Mouse (Mus musculus) midbrain, embryonic 12.5 days (tissue): Measurements from ENCODE around the gene Camta2. TPM values are rescaled to one million over a fixed set of nuclear protein-coding genes. Genes with fewer than 3 reads are reported as not detected.

ENCODE experiments used
- ATAC-seq: fragments of 200-750 bp; cut with Nextera tagmentation; 2 replicates; pipeline ENCODE4 v1.8.0; 2017; ENCODE audit warnings: low read depth, moderate TSS enrichment, moderate library complexity; ENCODE audit not compliant: low FRiP score
- H3K27ac ChIP-seq: fragments of 300-500 bp; sonication (generic); replicated peaks from 2 replicates; pipeline ENCODE4 v1.5.1; 2016; ENCODE audit warnings: mild to moderate bottlenecking
- H3K27me3 ChIP-seq: fragments of 300-500 bp; sonication (generic); 2 replicates; pipeline ENCODE4 v1.6.1; 2016; ENCODE audit warnings: mild to moderate bottlenecking
- H3K36me3 ChIP-seq: fragments of 300-500 bp; sonication (generic); 2 replicates; pipeline ENCODE4 v1.6.1; 2016
- H3K4me1 ChIP-seq: fragments of 300-500 bp; sonication (generic); 2 replicates; pipeline ENCODE4 v1.6.1; 2016
- H3K4me2 ChIP-seq: fragments of 300-500 bp; sonication (generic); replicated peaks from 2 replicates; pipeline ENCODE4 v1.6.1; 2016; ENCODE audit warnings: mild to moderate bottlenecking, moderate library complexity
- H3K4me3 ChIP-seq: fragments of 300-500 bp; sonication (generic); 2 replicates; pipeline ENCODE4 v1.5.1; 2016; ENCODE audit warnings: mild to moderate bottlenecking
- H3K9ac ChIP-seq: fragments of 300-500 bp; sonication (generic); replicated peaks from 2 replicates; pipeline ENCODE4 v1.6.1; 2016; ENCODE audit warnings: mild to moderate bottlenecking, moderate library complexity
- H3K9me3 ChIP-seq: fragments of 300-500 bp; sonication (generic); 2 replicates; pipeline ENCODE4 v1.6.1; 2016; ENCODE audit warnings: mild to moderate bottlenecking
- WGBS: fragments of 180-500 bp; shearing (Covaris S2); methylation state at CpG from one replicate; pipeline ENCODE4 v1.1.7; 2016; 5-methylcytosine and 5-hydroxymethylcytosine counted together
- polyA plus RNA-seq: library from polyadenylated mRNA; unstranded; fragments of >200 nt; fragmentation: Nextera tagmentation; extraction: Ambion mirVana; gene quantifications from 2 replicates; pipeline ENCODE4 v1.2.1, GENCODE M21; 2016

Camta2 gene
- polyA plus RNA-seq, 1 experiment from 2014 or later = 13.0 TPM

- H3K4me2 ChIP-seq = no peak overlapping the region
- H3K9ac ChIP-seq = no peak overlapping the region
- no peaks in the 10 kb centered on the region for H3K9me3 ChIP-seq
- peaks cover 26% of the 10 kb centered on the region for H3K4me1 ChIP-seq
- 65% methylated on average over 9 of the region's 9 CpGs for WGBS
- no peak for ATAC-seq
- H3K27ac ChIP-seq = no peak overlapping the region
- H3K36me3 ChIP-seq = peaks cover 25% of the 10 kb centered on the region
- peaks cover 8% of the 10 kb centered on the region; the same call in 1 of the 2 replicates for H3K27me3 ChIP-seq
- H3K4me3 ChIP-seq = no peak overlapping the region
These were observed 29.9 kb downstream of the Camta2 start for GRCm38 (mm10) chr11:70657991-70658390.

- Histone ChIP-seq H3K27ac (no peak overlapping the region), H3K9me3 (no peaks in the 10 kb centered on the region), H3K27me3 (peaks cover 8% of the 10 kb centered on the region; the same call in 1 of the 2 replicates), H3K4me1 (peaks cover 30% of the 10 kb centered on the region), H3K4me3 (no peak overlapping the region), H3K4me2 (no peak overlapping the region), H3K9ac (no peak overlapping the region), H3K36me3 (peaks cover 23% of the 10 kb centered on the region)
- WGBS = 59% methylated on average over 6 of the region's 6 CpGs
- no peak for ATAC-seq
These were observed 30.3 kb downstream of the Camta2 start for GRCm38 (mm10) chr11:70657573-70657972.

- Histone ChIP-seq H3K4me2 (peak within 1 kb of the TSS; percentile 94), H3K27ac (peak within 1 kb of the TSS; percentile 97), H3K9me3 (no peaks in the 10 kb centered on the region), H3K27me3 (peaks cover 8% of the 10 kb centered on the region; the same call in 1 of the 2 replicates), H3K9ac (peak within 1 kb of the TSS; percentile 98), H3K4me1 (peaks cover 36% of the 10 kb centered on the region), H3K4me3 (peak within 1 kb of the TSS; percentile 99), H3K36me3 (peaks cover 23% of the 10 kb centered on the region)
- no peak for ATAC-seq
- WGBS = 13% methylated on average over 3 of the region's 3 CpGs
These were observed 30.9 kb downstream of the Camta2 start, which contains the start of gene Eno3 for GRCm38 (mm10) chr11:70656964-70657363. Gene Eno3, plus strand, starts transcription at chr11:70657202.

- Histone ChIP-seq H3K9ac (peak overlapping the region; percentile 98), H3K4me1 (peaks cover 38% of the 10 kb centered on the region), H3K27ac (peak overlapping the region; percentile 97; the same call in 1 of the 2 replicates), H3K27me3 (peaks cover 8% of the 10 kb centered on the region; the same call in 1 of the 2 replicates), H3K9me3 (no peaks in the 10 kb centered on the region), H3K4me3 (peak overlapping the region; percentile 99), H3K36me3 (peaks cover 25% of the 10 kb centered on the region), H3K4me2 (peak overlapping the region; percentile 94)
- WGBS = 4% methylated on average over 16 of the region's 16 CpGs
- ATAC-seq = no peak
These were observed 31.4 kb downstream of the Camta2 start for GRCm38 (mm10) chr11:70656456-70656927.

- peaks cover 26% of the 10 kb centered on the region for H3K36me3 ChIP-seq
- peaks cover 41% of the 10 kb centered on the region for H3K4me1 ChIP-seq
- ATAC-seq = no peak; the same call in 1 of the 2 replicates
- H3K9me3 ChIP-seq = no peaks in the 10 kb centered on the region
- peak overlapping the region; percentile 98 for H3K9ac ChIP-seq
- peaks cover 8% of the 10 kb centered on the region; the same call in 1 of the 2 replicates for H3K27me3 ChIP-seq
- under 1% methylated on average over 61 of the region's 61 CpGs for WGBS
- peak overlapping the region; percentile 97 for H3K27ac ChIP-seq
- H3K4me3 ChIP-seq = peak overlapping the region; percentile 99
- H3K4me2 ChIP-seq = peak overlapping the region; percentile 94
These were observed 32.1 kb downstream of the Camta2 start for GRCm38 (mm10) chr11:70655571-70656455.

GRCm38 (mm10) chr11:70654923-70655570, 32.9 kb downstream of the Camta2 start:
- 1% methylated on average over 46 of the region's 48 CpGs for WGBS
- Histone ChIP-seq H3K36me3 (peaks cover 28% of the 10 kb centered on the region), H3K4me1 (peaks cover 42% of the 10 kb centered on the region), H3K9me3 (no peaks in the 10 kb centered on the region), H3K4me2 (peak overlapping the region; percentile 94), H3K9ac (peak overlapping the region; percentile 98), H3K4me3 (peak overlapping the region; percentile 99), H3K27me3 (peaks cover 8% of the 10 kb centered on the region; the same call in 1 of the 2 replicates), H3K27ac (peak overlapping the region; percentile 97)
- ATAC-seq = peak; percentile 47; the same call in 1 of the 2 replicates

- Histone ChIP-seq H3K4me1 (peaks cover 42% of the 10 kb centered on the region), H3K4me2 (peak within 1 kb of the TSS; percentile 94), H3K36me3 (peaks cover 35% of the 10 kb centered on the region), H3K27me3 (peaks cover 8% of the 10 kb centered on the region; the same call in 1 of the 2 replicates), H3K9me3 (no peaks in the 10 kb centered on the region), H3K4me3 (peak within 1 kb of the TSS; percentile 99), H3K27ac (peak within 1 kb of the TSS; percentile 97), H3K9ac (peak within 1 kb of the TSS; percentile 98)
- ATAC-seq = peak; percentile 42
- WGBS = 0% methylated on average over 56 of the region's 61 CpGs
These were observed 33.5 kb downstream of the Camta2 start, which contains the start of gene Pfn1 for GRCm38 (mm10) chr11:70654198-70654922. Gene Pfn1, minus strand, starts transcription at chr11:70654644.

GRCm38 (mm10) chr11:70653345-70654197, 34.3 kb downstream of the Camta2 start:
- peak overlapping the region; percentile 99 for H3K4me3 ChIP-seq
- peak overlapping the region; percentile 97 for H3K27ac ChIP-seq
- H3K9me3 ChIP-seq = no peaks in the 10 kb centered on the region
- H3K4me2 ChIP-seq = peak overlapping the region; percentile 94
- H3K27me3 ChIP-seq = peaks cover 8% of the 10 kb centered on the region; the same call in 1 of the 2 replicates
- peak; percentile 55 for ATAC-seq
- H3K9ac ChIP-seq = peak overlapping the region; percentile 98
- whole genome bisulfite sequencing = under 1% methylated on average over 55 of the region's 63 CpGs
- H3K4me1 ChIP-seq = peaks cover 50% of the 10 kb centered on the region
- H3K36me3 ChIP-seq = peaks cover 43% of the 10 kb centered on the region

- no peaks in the 10 kb centered on the region for H3K9me3 ChIP-seq
- WGBS = 63% methylated on average over 6 of the region's 6 CpGs
- ATAC-seq = no peak
- peak overlapping the region; percentile 98 for H3K9ac ChIP-seq
- peaks cover 8% of the 10 kb centered on the region; the same call in 1 of the 2 replicates for H3K27me3 ChIP-seq
- H3K4me1 ChIP-seq = peaks cover 57% of the 10 kb centered on the region
- H3K27ac ChIP-seq = peak overlapping the region; percentile 97
- H3K4me3 ChIP-seq = peak overlapping the region; percentile 99
- H3K36me3 ChIP-seq = peaks cover 43% of the 10 kb centered on the region
- H3K4me2 ChIP-seq = peak overlapping the region; percentile 94
These were observed 35.0 kb downstream of the Camta2 start for GRCm38 (mm10) chr11:70652884-70653344.

GRCm38 (mm10) chr11:70652029-70652883, 35.6 kb downstream of the Camta2 start:
- H3K4me2 ChIP-seq = peak overlapping the region; percentile 94
- H3K4me3 ChIP-seq = peak overlapping the region; percentile 99
- H3K4me1 ChIP-seq = peaks cover 57% of the 10 kb centered on the region
- H3K9me3 ChIP-seq = no peaks in the 10 kb centered on the region
- 76% methylated on average over 12 of the region's 12 CpGs for whole genome bisulfite sequencing
- ATAC-seq = no peak
- peak overlapping the region; percentile 98 for H3K9ac ChIP-seq
- H3K27ac ChIP-seq = 0 out of 2 replicates have a peak overlapping the region, but pooled peaks have one; percentile 97
- peaks cover 8% of the 10 kb centered on the region; the same call in 1 of the 2 replicates for H3K27me3 ChIP-seq
- H3K36me3 ChIP-seq = peaks cover 43% of the 10 kb centered on the region
